In the genomic region with DNA sequence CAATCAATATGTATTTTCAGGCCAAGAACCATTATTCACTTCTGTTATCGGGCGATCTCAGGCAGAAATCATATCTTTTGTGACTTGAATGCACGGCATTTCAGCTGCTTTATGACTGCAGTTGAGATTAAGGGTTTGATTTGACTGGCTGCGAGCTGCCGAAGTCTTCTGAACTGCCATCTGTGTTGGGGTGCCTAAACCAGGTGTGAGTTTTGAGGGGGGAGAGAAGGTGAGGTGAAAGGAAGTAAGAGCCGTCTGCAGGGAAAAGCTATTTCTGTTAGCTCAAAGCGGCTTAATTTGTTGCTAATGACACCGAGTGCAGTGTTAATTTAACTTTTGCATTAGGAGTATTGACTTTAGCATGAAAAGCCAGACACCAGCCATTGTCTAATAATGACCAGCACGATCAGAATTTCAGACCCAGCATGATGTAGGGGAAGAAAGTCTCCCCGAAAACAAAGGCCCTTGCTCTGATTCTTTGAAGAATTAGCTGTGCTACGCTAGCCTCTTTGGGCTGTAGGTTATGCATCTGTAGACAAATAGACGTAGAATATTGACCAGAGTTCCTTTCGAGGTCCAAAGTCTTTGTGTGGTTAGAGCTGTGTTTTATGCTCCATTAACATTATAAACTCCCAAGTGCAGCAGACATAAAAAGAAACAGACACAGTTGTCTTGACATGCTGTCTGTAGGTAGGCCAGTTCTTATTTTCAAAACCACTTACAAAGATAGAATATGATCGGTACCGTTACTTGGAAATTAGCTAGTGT, we compare ENCODE assay signal across 14 mouse cellular contexts.
"Had no signal": no experiment of that assay in that cellular context is flagged by ENCODE, and none has a peak within 500 bp of the region (broad histone marks: within the 10 kb centered on the region; RNA-seq: fewer than 3 reads in every experiment).

No protein-coding gene starts in this region.

- H3K9ac ChIP-seq: hindbrain, embryonic 15.5 days; limb, embryonic 15.5 days; liver, embryonic 15.5 days; lung, embryonic 14.5 days; midbrain, embryonic 15.5 days; neural tube, embryonic 12.5 days; stomach, embryonic 15.5 days had no signal

- DNase-seq: kidney, postnatal 14 days; layer of hippocampus, adult 9-11 months; layer of hippocampus, postnatal 36 days; lung, embryonic 14.5 days; lung, postnatal 10 days; right cerebral cortex, postnatal 4 days had no signal

- H3K27me3 ChIP-seq: hindbrain, embryonic 15.5 days; limb, embryonic 15.5 days; liver, embryonic 15.5 days; midbrain, embryonic 15.5 days; neural tube, embryonic 12.5 days; stomach, embryonic 15.5 days had no signal

- H3K27ac ChIP-seq: hindbrain, embryonic 15.5 days; limb, embryonic 15.5 days; liver, embryonic 15.5 days; macrophage; midbrain, embryonic 15.5 days; neural tube, embryonic 12.5 days; stomach, embryonic 15.5 days had no signal

- H3K36me3 ChIP-seq: hindbrain, embryonic 15.5 days; limb, embryonic 15.5 days; liver, embryonic 15.5 days; midbrain, embryonic 15.5 days; neural tube, embryonic 12.5 days; stomach, embryonic 15.5 days had no signal

- H3K4me3 ChIP-seq: hindbrain, embryonic 15.5 days; limb, embryonic 15.5 days; liver, embryonic 15.5 days; megakaryocyte, embryonic 14.5 days; midbrain, embryonic 15.5 days; neural tube, embryonic 12.5 days; stomach, embryonic 15.5 days had no signal

- H3K4me1 ChIP-seq: limb, embryonic 15.5 days; liver, embryonic 15.5 days; megakaryocyte, embryonic 14.5 days; midbrain, embryonic 15.5 days; stomach, embryonic 15.5 days had no signal
